Mouse (Mus musculus) CH12F3 (cell line): ENCODE results near the gene Rapgef2.

ENCODE experiments used
- in situ Hi-C: fragments of 300-500 bp; cut with MboI; formaldehyde crosslinking; loops from 2 replicates; pipeline ENCODE4 v1.14.3; 2020; ENCODE audit warnings: low sequenced_read_pairs

Rapgef2 gene

GRCm38 (mm10) chr3:79205981-79206380 is 80.3 kb downstream of the Rapgef2 start:
- in situ Hi-C loops: no loop called here

- in situ Hi-C loops: no loop called here
Observed at GRCm38 (mm10) chr3:79205112-79205511, 81.2 kb downstream of the Rapgef2 start.

- in situ Hi-C loops: no loop called here
Observed at GRCm38 (mm10) chr3:79204261-79204660, 82.1 kb downstream of the Rapgef2 start.

- in situ Hi-C loops: no loop called here
Observed at GRCm38 (mm10) chr3:79203821-79204220, 82.5 kb downstream of the Rapgef2 start.

- in situ Hi-C loops: no loop called here
Observed at GRCm38 (mm10) chr3:79203178-79203577, 83.1 kb downstream of the Rapgef2 start.

GRCm38 (mm10) chr3:79202275-79203153 is 83.8 kb downstream of the Rapgef2 start:
- in situ Hi-C loops: no loop called here

GRCm38 (mm10) chr3:79196708-79197437 is 89.4 kb downstream of the Rapgef2 start:
- in situ Hi-C loops: loop anchor here (25.0 kb wide), 1 partner anchor 210 kb away; no protein-coding TSS in a partner anchor

GRCm38 (mm10) chr3:79195280-79195679 is 91.0 kb downstream of the Rapgef2 start:
- in situ Hi-C loops: loop anchor here (25.0 kb wide), 1 partner anchor 208 kb away; no protein-coding TSS in a partner anchor

- in situ Hi-C loops: loop anchor here (25.0 kb wide), 1 partner anchor 207 kb away; no protein-coding TSS in a partner anchor
Observed at GRCm38 (mm10) chr3:79194111-79194793, 92.1 kb downstream of the Rapgef2 start.

- in situ Hi-C loops: loop anchor here (25.0 kb wide), 1 partner anchor 206 kb away; no protein-coding TSS in a partner anchor
Observed at GRCm38 (mm10) chr3:79193001-79193400, 93.3 kb downstream of the Rapgef2 start.

GRCm38 (mm10) chr3:79191981-79192380 is 94.3 kb downstream of the Rapgef2 start:
- in situ Hi-C loops: loop anchor here (25.0 kb wide), 1 partner anchor 205 kb away; no protein-coding TSS in a partner anchor

- in situ Hi-C loops: loop anchor here (25.0 kb wide), 1 partner anchor 204 kb away; no protein-coding TSS in a partner anchor
Observed at GRCm38 (mm10) chr3:79191471-79191870, 94.8 kb downstream of the Rapgef2 start.

GRCm38 (mm10) chr3:79190377-79190776 is 95.9 kb downstream of the Rapgef2 start:
- in situ Hi-C loops: loop anchor here (25.0 kb wide), 1 partner anchor 203 kb away; no protein-coding TSS in a partner anchor

- in situ Hi-C loops: loop anchor here (25.0 kb wide), 1 partner anchor 201 kb away; no protein-coding TSS in a partner anchor
Observed at GRCm38 (mm10) chr3:79187912-79188311, 98.4 kb downstream of the Rapgef2 start.

- in situ Hi-C loops: loop anchor here (25.0 kb wide), 1 partner anchor 195 kb away; no protein-coding TSS in a partner anchor
Observed at GRCm38 (mm10) chr3:79182290-79182689, 104.0 kb downstream of the Rapgef2 start.

- in situ Hi-C loops: loop anchor here (25.0 kb wide), 1 partner anchor 194 kb away; no protein-coding TSS in a partner anchor
Observed at GRCm38 (mm10) chr3:79181248-79181991, 104.9 kb downstream of the Rapgef2 start.

- in situ Hi-C loops: loop anchor here (25.0 kb wide), 1 partner anchor 193 kb away; no protein-coding TSS in a partner anchor
Observed at GRCm38 (mm10) chr3:79180086-79180485, 106.2 kb downstream of the Rapgef2 start.

GRCm38 (mm10) chr3:79179499-79180053 is 106.7 kb downstream of the Rapgef2 start:
- in situ Hi-C loops: loop anchor here (25.0 kb wide), 1 partner anchor 192 kb away; no protein-coding TSS in a partner anchor

GRCm38 (mm10) chr3:79178708-79179107 is 107.6 kb downstream of the Rapgef2 start:
- in situ Hi-C loops: loop anchor here (25.0 kb wide), 1 partner anchor 191 kb away; no protein-coding TSS in a partner anchor
